Mouse (Mus musculus): ENCODE results near the gene Arhgap44. TPM values are rescaled to one million over a fixed set of nuclear protein-coding genes. Genes with fewer than 3 reads are reported as not detected.

Gene Arhgap44
- total and polyA plus RNA-seq, 2 experiments from 2014 or later, result 23.0 to 40.7 TPM

- no peak for TF ChIP-seq CTCF (IDR thresholded peaks at IDR 0.05; ENCODE audit: low read depth)
- 7% methylated on average over 16 of the region's 16 CpGs for WGBS
- no peaks in the 10 kb centered on the region for H3K36me3 ChIP-seq (ENCODE audit: insufficient read depth, low read length)
Measured at GRCm38 (mm10) chr11:64956962-64957729, 205.6 kb downstream of the Arhgap44 start.

More at GRCm38 (mm10) chr11:64956962-64957729, 205.6 kb downstream of the Arhgap44 start:
- no peak for ATAC-seq
- Histone ChIP-seq H3K9ac (replicated peaks; ENCODE audit: low read length) (no peak overlapping the region), H3K27me3 (ENCODE audit: insufficient read depth, low read length) (no peaks in the 10 kb centered on the region), H3K27ac (no peak overlapping the region), H3K4me1 (ENCODE audit: insufficient read depth, low read length) (0 out of 2 replicates have a peak, but pooled peaks cover 5% of the 10 kb centered on the region), H3K9me3 (ENCODE audit: low read length) (no peaks in the 10 kb centered on the region), H3K4me3 (ENCODE audit: low read length) (peak overlapping the region; percentile 16), H3K4me2 (ENCODE audit: low read depth, low read length) (peak overlapping the region; percentile 51)
- DNase-seq (ENCODE audit: low spot score), result peak; percentile 27

Small RNA genes lying within 50 kb of the gene (microRNA-seq; reads per million reads assigned to microRNA genes)
- gene Gm25991, result 0 reads per million in 2 experiments

Other genes starting within 250 kb of the Arhgap44 start
- gene Elac2, start 183.9 kb downstream of the Arhgap44 start, total RNA-seq (2014; rRNA removed), result 36.5 and 39.4 TPM in 2 replicates
- 22.5 and 23.9 TPM in 2 replicates for gene Elac2, start 183.9 kb downstream of the Arhgap44 start, polyA plus RNA-seq (2015; fragmentation: Nextera tagmentation; extraction: Ambion mirVana)
- gene 1700086D15Rik, start 3.1 kb downstream of the Arhgap44 start, total RNA-seq (2014; rRNA removed), result 0.94 and 3.2 TPM in 2 replicates
- 0.39 and 0.59 TPM in 2 replicates for gene 1700086D15Rik, start 3.1 kb downstream of the Arhgap44 start, polyA plus RNA-seq (2015; fragmentation: Nextera tagmentation; extraction: Ambion mirVana)
- 0.94 and 1.3 TPM in 2 replicates for gene Myocd, start 107.0 kb upstream of the Arhgap44 start, total RNA-seq (2014; rRNA removed)
- gene Myocd, start 107.0 kb upstream of the Arhgap44 start, polyA plus RNA-seq (2015; fragmentation: Nextera tagmentation; extraction: Ambion mirVana), result 0.53 and 1.3 TPM in 2 replicates

All from hindbrain, postnatal 0 days (tissue).